Mouse (Mus musculus) left cerebral cortex, postnatal 10 days (tissue): ENCODE results near the gene Tnxb. TPM values are rescaled to one million over a fixed set of nuclear protein-coding genes. Genes with fewer than 3 reads are reported as not detected.
A peak's percentile ranks its signal among the peaks of the same experiment; 100 is the strongest.
"Not testable (repeated sequence)": the region's sequence is repeated elsewhere in the genome, so short reads cannot be mapped to it uniquely, and the experiment has no call there.

Experiments
- DNase-seq, 2 experiments: peaks; one replicate each; pipeline ENCODE4 v3.0.0; 2021 to 2022; ENCODE audit warnings: low spot score in 2 of 2, mixed read lengths in 1 of 2; ENCODE audit errors: extremely low spot score in 1 of 2
- intact Hi-C: fragments of 180-260 bp; cut with DNase I; formaldehyde crosslinking; loops from one replicate; pipeline ENCODE4 v1.15.1; 2025
- total RNA-seq, 2 experiments: library from RNA; stranded (reverse); gene quantifications; 2 replicates each; pipeline ENCODE4 v1.2.3; 2021

Tnxb gene
- total RNA-seq, 2 experiments from 2014 or later: 1.7 to 1.8 TPM

DNA sequence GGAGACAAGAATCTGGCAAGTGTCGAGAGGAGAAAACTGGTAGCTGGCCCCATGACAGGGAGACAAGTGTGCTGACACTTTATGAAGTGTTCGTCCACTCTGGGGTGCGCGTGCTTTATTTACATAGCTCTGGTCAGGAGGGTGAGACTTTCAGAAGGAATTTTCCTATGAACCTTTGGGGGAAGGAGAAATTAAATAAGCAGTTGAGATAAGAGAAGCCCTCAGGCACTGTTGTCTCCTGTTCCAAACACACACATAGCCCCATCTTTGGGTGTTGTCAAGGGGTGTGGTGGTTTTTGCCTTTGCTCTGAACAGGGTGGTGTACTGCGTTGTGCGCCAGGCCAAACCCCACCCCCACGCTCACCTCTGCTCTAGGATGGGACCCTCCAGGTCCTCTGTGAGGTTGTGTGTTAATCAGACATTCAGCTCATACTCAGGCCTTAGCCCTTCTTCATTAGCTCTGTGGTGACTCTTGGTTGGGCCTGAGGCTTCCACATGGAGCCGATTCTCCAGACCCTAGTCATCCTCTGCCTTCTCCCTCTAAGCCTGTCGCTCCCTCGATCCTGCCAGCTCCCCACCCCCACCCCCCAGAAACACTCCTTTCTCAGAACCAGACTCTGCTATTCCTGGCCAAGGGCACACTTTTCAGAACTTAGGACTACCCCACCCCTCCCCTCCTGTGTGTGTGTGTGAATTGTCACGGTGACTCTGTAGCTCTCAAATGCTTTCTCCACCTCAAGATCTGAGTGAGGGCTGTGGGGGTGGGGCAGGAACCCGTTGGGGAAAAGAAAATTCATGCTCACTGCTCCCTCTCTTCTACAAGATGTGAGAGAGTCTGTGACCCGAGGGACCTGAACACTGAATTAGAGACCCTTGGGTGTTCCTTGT is 5.1 kb downstream of the Tnxb start:
- intact Hi-C loops: no loop called here
- DNase-seq: no peak

DNA sequence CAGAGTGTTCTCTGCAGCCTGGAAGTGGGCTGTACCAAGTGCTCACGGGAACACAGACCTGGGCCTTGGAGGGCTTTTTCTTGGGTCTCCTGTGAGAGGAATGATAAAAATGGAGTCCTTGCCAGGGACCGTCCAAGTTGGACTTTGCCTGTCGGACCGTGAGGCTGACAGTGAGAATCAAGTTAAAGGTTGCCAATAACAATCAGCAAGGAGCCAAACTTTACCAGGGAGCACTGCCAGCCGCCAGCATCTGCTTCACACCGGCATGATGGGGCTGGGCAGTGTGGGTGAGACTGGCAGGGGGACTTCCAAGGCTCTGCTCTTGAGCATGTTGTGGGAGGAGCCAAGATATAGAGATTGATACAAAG is 5.7 kb downstream of the Tnxb start:
- intact Hi-C loops: no loop called here
- DNase-seq: no peak

DNA sequence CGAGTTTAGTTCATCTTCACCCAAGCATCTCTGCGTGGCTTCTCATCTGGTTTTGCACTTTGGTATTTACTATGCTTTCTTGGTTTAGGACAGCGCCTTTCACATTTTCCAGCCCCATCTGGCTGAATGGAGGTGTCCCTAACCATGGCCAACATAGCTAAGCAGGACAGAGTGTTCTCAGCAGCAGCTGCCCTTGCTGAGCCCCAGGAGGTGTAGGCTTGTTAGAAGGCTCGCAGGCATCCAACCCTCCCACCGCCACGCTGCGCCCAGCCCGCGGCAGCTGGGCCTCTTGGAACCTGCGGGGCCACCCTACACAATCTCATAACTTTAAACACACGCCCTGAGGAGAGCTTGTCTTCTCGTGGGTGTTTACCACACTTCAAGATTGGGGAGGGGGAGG is 6.3 kb downstream of the Tnxb start:
- DNase-seq: no peak
- intact Hi-C loops: no loop called here

DNA sequence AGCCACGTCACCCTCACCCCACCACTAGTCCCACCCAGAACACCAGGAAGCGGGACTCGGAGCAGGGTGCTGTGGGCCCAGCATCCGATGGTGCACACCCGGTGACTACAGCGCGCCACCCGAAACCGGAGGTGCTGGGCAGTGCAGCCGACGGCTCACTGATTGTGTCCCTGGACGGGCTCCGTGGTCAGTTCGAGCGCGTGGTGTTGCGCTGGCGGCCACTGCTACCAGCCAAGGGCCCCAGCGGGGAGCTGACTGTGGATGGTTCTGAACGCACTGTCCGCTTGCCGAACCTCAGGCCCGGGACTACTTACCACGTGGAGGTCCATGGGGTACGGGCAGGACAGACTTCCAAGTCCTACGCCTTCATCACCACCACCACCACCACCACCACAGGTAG is 9.9 kb downstream of the Tnxb start:
- intact Hi-C loops: no loop called here
- DNase-seq: no peak

DNA sequence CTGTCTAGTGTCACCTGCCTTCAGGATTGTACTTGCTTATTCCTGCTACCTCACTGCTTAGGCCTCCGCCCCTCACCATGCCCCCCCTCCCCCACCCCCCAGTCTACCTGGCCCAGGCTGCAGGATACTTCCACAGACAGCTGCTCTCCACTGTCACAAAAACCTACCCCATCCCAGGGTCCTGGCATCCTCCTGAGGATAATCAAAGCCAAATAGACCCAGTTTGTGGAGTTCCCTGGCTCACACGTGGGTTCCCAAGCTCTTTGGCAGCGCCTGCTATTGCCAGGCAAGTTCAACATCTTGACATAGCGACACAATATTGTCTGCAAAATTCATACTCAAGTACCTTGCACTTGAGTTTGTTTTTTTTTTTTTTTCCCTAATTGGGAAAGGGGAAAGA is 10.3 kb downstream of the Tnxb start:
- DNase-seq: no peak
- intact Hi-C loops: no loop called here

GRCm38 (mm10) chr17:34681132-34681571 is 10.8 kb downstream of the Tnxb start:
- no peak for DNase-seq
- intact Hi-C loops: no loop called here

- DNase-seq: no peak
- intact Hi-C loops: no loop called here
Observed at GRCm38 (mm10) chr17:34681881-34682536, 11.7 kb downstream of the Tnxb start.

DNA sequence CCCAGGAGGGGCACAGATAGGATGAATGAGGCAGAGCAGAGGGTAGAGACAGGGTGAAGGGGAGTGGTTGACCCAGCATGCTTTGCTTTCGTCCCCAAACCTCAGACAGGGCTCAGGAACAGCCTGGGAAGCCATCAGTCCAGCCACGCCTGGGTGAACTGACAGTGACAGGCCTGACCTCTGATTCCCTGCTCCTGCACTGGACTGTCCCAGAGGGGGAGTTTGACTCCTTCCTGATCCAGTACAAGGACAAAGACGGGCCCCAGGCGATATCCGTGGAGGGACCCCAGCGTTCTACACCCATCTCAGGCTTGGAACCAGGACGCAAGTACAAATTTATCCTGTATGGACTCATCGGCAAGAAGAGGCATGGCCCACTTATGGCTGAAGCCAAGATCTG is 12.8 kb downstream of the Tnxb start:
- intact Hi-C loops: no loop called here
- no peak for DNase-seq

GRCm38 (mm10) chr17:34683686-34684220 is 13.4 kb downstream of the Tnxb start:
- intact Hi-C loops: no loop called here

DNA sequence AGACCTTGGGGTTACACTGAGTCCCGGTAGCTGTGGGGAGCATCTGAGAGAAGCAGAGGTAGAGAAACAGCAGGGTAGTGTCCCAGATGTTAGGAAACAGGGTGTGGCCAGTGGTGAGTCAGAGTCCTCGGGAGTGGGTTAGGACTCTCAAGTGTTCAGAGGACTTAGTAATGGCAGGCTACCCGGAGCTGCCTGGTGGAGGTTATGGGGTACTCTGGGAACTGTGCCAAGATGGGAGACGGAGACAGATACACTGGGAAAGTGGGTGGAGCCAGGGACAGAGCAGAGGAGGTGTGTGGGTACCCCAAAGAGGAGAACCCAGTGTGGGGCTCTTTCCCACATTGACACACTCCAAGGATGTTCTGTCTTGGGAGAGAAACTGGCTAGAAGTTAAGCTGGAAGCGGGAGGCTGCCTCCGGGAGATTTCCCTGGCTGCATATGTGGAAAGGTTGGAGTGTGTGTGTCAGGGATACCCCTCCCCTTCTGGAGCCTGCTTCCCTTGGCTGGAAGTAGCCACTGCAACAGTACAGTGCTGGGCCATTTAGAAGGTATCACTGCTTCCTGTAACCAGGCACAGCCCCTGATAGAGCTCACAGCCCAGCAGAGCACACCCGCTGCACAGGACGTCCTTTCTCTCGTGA is 14.0 kb downstream of the Tnxb start:
- intact Hi-C loops: no loop called here
- DNase-seq: no peak

More at GRCm38 (mm10) chr17:34683686-34684220, 13.4 kb downstream of the Tnxb start:
- no peak for DNase-seq

- peak; percentile 27 to 76 for DNase-seq
- intact Hi-C loops: no loop called here
Observed at GRCm38 (mm10) chr17:34685120-34686110, 15.1 kb downstream of the Tnxb start.

DNA sequence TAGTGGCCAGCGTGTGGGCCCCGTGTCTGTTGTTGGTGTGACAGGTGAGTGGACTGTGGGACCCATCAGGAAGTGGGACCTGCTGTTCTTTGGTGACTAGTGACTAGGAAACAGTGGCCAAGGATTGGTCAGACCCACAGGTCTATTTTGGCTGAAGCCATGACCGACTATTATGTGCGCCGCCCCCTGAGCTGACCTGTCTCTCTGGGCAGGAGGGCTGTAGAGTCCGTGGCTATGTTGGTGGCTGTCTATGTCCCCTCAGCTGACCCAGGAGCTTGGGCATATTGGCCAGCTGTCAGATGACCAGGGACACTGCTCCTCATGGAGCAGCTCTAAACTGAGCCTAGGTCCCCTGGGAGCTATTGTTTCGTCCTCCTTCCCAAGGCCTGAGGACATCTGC is 18.6 kb downstream of the Tnxb start:
- intact Hi-C loops: no loop called here
- no peak for DNase-seq

DNA sequence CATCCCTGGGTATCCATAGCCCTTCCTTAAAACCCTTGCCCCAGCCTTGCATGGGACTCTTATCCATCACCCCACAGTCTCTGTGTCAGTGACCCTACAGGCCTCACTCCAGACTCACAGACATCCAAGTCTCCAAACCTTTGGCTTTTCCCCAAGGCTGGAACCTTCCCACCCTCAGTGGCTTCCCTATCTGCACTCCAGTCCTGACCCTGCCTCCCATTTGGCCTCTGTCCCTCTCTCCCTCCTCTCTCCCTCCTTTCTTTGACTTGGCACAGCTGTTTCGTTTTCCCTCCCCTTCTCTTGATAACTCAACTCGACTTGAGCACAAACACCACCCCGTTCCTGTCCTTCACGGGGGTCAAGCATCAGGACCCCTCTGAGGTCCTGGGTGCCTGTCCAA is 20.1 kb downstream of the Tnxb start:
- intact Hi-C loops: no loop called here
- DNase-seq: no peak

- peak in 1 of 2 experiments; percentile 71 for DNase-seq
- intact Hi-C loops: no loop called here
Observed at GRCm38 (mm10) chr17:34692906-34693305, 22.6 kb downstream of the Tnxb start.

- intact Hi-C loops: no loop called here
- DNase-seq: peak in 1 of 2 experiments; percentile 68
Observed at GRCm38 (mm10) chr17:34699575-34700408, 29.5 kb downstream of the Tnxb start.

DNA sequence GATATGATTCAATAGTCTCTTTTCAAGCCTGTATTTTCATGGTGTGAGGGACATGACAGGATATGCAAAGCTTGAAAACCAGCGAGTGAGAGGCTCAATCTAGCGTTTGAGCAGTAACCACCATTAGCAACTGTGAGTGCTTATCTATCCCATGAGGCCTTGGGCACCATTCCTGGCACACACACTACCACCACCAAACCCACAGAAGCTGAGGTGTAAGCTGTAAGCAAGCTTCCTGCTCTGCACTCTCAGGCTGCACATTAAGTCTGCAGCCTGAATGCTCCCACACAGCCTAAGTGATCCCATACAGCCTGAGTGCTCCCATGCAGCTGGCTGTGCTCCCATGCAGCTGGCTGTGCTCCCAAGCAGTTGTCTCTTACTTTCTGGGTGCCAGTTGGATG is 30.3 kb downstream of the Tnxb start:
- peak in 1 of 2 experiments; percentile 16 for DNase-seq
- intact Hi-C loops: no loop called here

DNA sequence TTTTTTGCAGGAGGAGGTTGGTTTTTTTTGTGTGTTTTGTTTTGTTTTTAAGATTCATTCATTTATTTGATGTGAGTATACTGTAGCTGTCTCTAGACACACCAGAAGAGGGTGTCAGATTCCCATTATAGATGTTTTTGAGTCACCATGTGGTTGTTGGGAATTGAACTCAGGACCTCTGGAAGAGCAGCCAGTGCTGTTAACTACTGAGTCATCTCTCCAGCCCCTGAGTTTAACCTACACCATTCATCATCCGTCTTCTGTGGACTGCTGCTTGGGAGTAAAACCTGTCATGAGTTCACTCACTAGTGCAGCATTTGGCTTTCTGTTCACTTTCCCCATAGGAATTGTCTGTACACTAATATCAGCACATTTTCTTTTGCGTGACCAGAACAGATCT is 36.1 kb downstream of the Tnxb start:
- DNase-seq, intact Hi-C loops: not testable (repeated sequence)
